Mouse (Mus musculus) hindbrain, embryonic 11.5 days (tissue): Measurements from ENCODE around the gene Gm9918. TPM values are rescaled to one million over a fixed set of nuclear protein-coding genes. Genes with fewer than 3 reads are reported as not detected.
"Not testable (repeated sequence)": the region's sequence is repeated elsewhere in the genome, so short reads cannot be mapped to it uniquely, and the experiment has no call there.

Experiments
- ATAC-seq: fragments of 200-750 bp; cut with Nextera tagmentation; 2 replicates; pipeline ENCODE4 v1.8.0; 2017; ENCODE audit warnings: mild to moderate bottlenecking, moderate TSS enrichment, moderate library complexity; ENCODE audit not compliant: low FRiP score
- DNase-seq: peaks from one replicate; pipeline ENCODE4 v3.0.0-alpha.2; 2015; ENCODE audit warnings: low spot score
- H3K27ac ChIP-seq: fragments of 300-500 bp; sonication (generic); 2 replicates; pipeline ENCODE4 v1.5.1; 2014; ENCODE audit warnings: mild to moderate bottlenecking, low read depth, low read length
- H3K27me3 ChIP-seq: fragments of 300-500 bp; sonication (generic); 2 replicates; pipeline ENCODE4 v1.6.1; 2014; ENCODE audit warnings: mild to moderate bottlenecking, low read length, moderate library complexity, mixed read lengths; ENCODE audit not compliant: control insufficient read depth, insufficient read depth
- H3K36me3 ChIP-seq: fragments of 300-500 bp; sonication (generic); 2 replicates; pipeline ENCODE4 v1.6.1; 2014; ENCODE audit warnings: mild to moderate bottlenecking, low read length, moderate library complexity, mixed read lengths; ENCODE audit not compliant: control insufficient read depth, insufficient read depth
- H3K4me1 ChIP-seq: fragments of 300-500 bp; sonication (generic); replicated peaks from 2 replicates; pipeline ENCODE4 v1.6.1; 2014; ENCODE audit warnings: low read length, mixed read lengths; ENCODE audit not compliant: control insufficient read depth, insufficient read depth
- H3K4me2 ChIP-seq: fragments of 300-500 bp; sonication (generic); replicated peaks from 2 replicates; pipeline ENCODE4 v1.6.1; 2014; ENCODE audit warnings: mild to moderate bottlenecking, low read depth, low read length
- H3K4me3 ChIP-seq: fragments of 300-500 bp; sonication (generic); 2 replicates; pipeline ENCODE4 v1.5.1; 2014; ENCODE audit warnings: low read depth, low read length
- H3K9ac ChIP-seq: fragments of 300-500 bp; sonication (generic); 2 replicates; pipeline ENCODE4 v1.6.1; 2014; ENCODE audit warnings: low read depth, low read length
- H3K9me3 ChIP-seq: fragments of 300-500 bp; sonication (generic); 2 replicates; pipeline ENCODE4 v1.6.1; 2016; ENCODE audit warnings: low read length; ENCODE audit not compliant: control insufficient read depth
- WGBS: fragments of 180-500 bp; shearing (Covaris S2); extraction: QIAGEN DNeasy Blood & Tissue Kit; methylation state at CpG from one replicate; pipeline ENCODE4 v1.1.7; 2014; 5-methylcytosine and 5-hydroxymethylcytosine counted together
- polyA plus RNA-seq: library from polyadenylated mRNA; unstranded; fragments of >200 nt; fragmentation: Nextera tagmentation; extraction: Ambion mirVana; gene quantifications from 2 replicates; pipeline ENCODE4 v1.2.1, GENCODE M21; 2014

The Gm9918 gene
- polyA plus RNA-seq: 0.15 TPM in 2 replicates

DNA sequence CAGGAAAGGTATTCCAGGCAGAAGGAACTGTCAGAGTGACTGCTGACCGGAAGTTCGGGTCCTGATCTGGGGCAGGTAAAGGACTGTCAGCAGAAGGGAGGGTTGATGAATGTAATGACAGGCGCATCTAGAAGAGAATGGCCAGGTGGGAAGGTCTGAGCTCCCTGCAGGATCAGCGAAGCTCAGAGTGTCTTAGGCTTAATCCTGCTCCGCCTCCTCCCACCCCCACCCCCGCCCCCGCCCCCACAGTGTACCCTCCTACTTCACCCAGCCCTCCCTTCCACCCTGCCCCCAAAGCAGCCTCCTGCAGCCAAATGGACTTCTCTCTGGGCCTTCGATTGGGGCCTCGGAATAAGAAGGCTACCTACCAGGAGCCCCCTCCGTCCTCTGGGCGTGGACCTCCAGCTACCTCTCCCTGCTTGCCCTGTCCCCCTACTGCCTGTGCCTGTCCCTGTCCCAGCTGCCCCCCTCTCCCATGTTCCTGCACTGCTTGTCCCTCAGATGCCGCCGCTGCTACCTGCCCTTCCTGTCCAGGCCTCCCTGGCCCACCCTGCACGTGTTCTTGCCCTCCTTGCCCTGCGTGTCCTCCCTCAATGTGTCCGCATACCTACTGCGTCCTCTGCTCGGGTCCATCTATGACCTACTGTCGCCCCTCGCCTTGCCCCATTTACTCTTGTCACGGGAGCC lies at the start of gene Gm9918:
TSS of gene Gm9918 (plus strand) at position 290 of the 687 bp plus-strand sequence.
- ATAC-seq: no peak
- WGBS: 6% methylated on average over 20 of the region's 21 CpGs
- H3K27ac ChIP-seq: no peak within 1 kb of the TSS
- DNase-seq: peak; percentile 16
- H3K4me2 ChIP-seq: peak within 1 kb of the TSS; percentile 24
- H3K4me1 ChIP-seq: no peaks in the 10 kb centered on the region
- H3K9me3 ChIP-seq: no peaks in the 10 kb centered on the region
- H3K9ac ChIP-seq: no peak within 1 kb of the TSS
- peaks cover 7% of the 10 kb centered on the region; the same call in 1 of the 2 replicates for H3K27me3 ChIP-seq
- no peaks in the 10 kb centered on the region for H3K36me3 ChIP-seq
- 0 out of 2 replicates have a peak within 1 kb of the TSS, but pooled peaks have one; percentile 4 for H3K4me3 ChIP-seq

DNA sequence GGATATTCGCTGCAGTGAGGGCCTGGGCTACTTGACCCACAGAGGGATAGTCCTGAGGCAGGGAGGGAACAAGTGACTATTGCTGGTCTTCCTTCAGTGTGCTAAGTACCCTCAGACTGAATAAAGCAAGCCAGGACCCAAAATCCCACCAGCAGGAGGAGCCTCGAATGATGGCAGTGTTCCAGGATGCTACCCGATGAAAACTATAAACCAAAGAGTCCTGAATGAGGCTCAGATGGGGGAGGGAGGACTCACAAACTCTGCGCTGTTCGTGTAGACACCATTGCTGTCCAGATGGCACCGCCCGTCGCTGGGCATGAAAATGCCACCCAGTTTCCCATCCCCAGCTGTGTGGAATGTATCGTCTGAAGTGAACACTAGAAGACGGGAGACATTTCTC lies 48.0 kb upstream of the Gm9918 start:
- 64% methylated on average over 10 of the region's 10 CpGs for WGBS
- no peak for ATAC-seq

DNA sequence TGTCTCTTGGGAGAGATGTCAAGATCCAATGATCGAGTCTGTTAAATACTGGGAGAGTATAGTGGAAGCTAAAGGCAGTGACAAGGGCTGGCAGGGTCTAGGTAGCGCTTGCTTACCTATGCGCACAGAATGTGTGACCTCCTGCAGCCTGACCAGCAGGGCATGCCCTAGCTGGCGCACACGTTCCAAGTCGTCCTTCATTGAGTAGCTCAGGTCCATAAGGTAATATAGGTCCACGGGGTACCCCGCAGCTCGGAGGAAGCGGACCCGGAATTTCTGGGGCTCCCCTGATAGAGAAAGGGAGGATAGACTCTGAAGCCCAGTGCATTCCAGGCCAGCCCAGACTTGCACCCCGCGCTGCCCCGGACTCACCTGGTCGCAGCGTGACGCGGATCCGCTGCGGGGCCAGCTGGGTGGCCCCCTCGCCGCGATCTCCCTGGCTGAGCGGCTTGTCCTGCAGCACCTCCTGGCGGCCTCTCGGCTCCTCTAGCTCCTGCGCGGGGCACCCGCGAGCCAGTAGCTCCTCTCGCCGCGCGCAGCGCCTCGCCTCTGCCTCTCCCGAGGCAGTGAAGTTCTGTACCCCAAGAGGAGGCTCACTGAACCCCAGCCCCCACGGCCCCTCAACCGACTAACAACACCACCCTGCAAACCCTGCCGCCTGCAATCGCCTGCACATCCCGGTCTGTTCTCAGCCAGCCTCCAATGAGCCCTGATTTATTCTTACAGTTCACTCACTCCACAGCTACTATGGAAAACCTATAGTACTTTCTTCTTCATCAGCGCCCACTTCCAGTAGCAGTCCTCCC lies 46.0 kb upstream of the Gm9918 start:
- Histone ChIP-seq H3K4me1 (no peaks in the 10 kb centered on the region), H3K27me3 (peaks cover 12% of the 10 kb centered on the region), H3K9me3 (no peaks in the 10 kb centered on the region), H3K36me3 (no peaks in the 10 kb centered on the region), H3K4me3 (peak overlapping the region; percentile 31), H3K4me2 (peak overlapping the region; percentile 79), H3K27ac (no peak overlapping the region), H3K9ac (peak overlapping the region; percentile 53)
- DNase-seq (peak; percentile 82), ATAC-seq (peak; percentile 71; the same call in 1 of the 2 replicates)
- 4% methylated on average over 43 of the region's 43 CpGs for WGBS

More for the DNA sequence above, 48.0 kb upstream of the Gm9918 start:
- peaks cover 12% of the 10 kb centered on the region for H3K27me3 ChIP-seq
- H3K27ac ChIP-seq: no peak overlapping the region
- no peak for DNase-seq
- H3K9ac ChIP-seq: no peak overlapping the region
- no peaks in the 10 kb centered on the region for H3K4me1 ChIP-seq
- H3K9me3 ChIP-seq: no peaks in the 10 kb centered on the region
- H3K4me3 ChIP-seq: no peak overlapping the region
- H3K4me2 ChIP-seq: no peak overlapping the region
- H3K36me3 ChIP-seq: no peaks in the 10 kb centered on the region

DNA sequence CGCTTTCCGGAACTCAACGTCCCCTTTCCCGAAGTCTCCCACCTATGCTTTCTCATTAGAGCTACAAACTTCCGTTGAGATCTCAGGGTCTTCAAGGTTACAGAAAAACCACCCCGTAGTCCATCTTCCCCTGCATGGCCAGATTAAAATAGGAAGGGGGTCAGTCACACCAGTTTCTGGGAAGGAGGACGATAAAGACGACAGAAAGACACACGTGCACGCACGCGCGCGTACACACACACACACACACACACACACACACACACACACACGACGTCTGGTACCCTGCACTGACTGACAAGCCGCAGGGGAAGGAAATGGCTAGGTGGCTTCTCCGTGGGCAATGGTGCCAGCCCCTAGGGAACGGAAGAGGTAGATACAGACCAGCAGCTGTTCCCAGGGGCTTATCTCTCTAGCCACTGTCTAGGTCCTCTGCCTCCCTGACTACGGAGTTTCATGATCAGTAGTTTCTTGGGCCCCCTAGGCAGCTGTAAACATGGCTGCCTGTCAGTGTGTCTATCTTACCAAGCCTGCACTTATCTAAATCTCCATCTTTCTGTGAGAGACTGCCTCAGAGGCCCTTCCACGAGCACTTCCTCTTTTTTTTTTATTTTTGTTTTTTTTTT lies 45.3 kb upstream of the Gm9918 start:
- H3K4me3 ChIP-seq: peak overlapping the region; percentile 31
- 21% methylated on average over 20 of the region's 21 CpGs for WGBS
- no peaks in the 10 kb centered on the region for H3K9me3 ChIP-seq
- DNase-seq (no peak), ATAC-seq (no peak)
- H3K36me3 ChIP-seq: no peaks in the 10 kb centered on the region
- H3K9ac ChIP-seq: 0 out of 2 replicates have a peak overlapping the region, but pooled peaks have one; percentile 15
- no peaks in the 10 kb centered on the region for H3K4me1 ChIP-seq
- peaks cover 12% of the 10 kb centered on the region for H3K27me3 ChIP-seq
- H3K27ac ChIP-seq: no peak overlapping the region
- peak overlapping the region; percentile 79 for H3K4me2 ChIP-seq

DNA sequence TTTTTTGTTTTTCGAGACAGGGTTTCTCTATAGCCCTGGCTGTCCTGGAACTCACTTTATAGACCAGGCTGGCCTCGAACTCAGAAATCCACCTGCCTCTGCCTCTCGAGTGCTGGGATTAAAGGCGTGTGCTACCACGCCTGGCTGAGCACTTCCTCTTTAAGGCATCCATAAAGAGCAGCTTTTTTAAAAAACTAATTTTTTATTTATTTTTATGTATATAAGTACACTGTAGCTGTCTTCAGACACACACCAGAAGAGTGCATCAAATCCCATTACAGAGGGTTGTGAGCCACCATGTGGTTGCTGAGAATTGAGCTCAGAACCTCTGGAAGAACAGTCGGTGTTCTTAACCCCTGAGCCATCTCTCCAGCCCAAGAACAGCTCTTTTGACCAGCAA lies 44.7 kb upstream of the Gm9918 start:
- ATAC-seq, H3K36me3 ChIP-seq, H3K9me3 ChIP-seq, DNase-seq, H3K9ac ChIP-seq, H3K27ac ChIP-seq, H3K4me2 ChIP-seq, H3K4me1 ChIP-seq, H3K4me3 ChIP-seq: not testable (repeated sequence)
- 79% methylated on average over 6 of the region's 6 CpGs for WGBS
- H3K27me3 ChIP-seq: peaks cover 12% of the 10 kb centered on the region

DNA sequence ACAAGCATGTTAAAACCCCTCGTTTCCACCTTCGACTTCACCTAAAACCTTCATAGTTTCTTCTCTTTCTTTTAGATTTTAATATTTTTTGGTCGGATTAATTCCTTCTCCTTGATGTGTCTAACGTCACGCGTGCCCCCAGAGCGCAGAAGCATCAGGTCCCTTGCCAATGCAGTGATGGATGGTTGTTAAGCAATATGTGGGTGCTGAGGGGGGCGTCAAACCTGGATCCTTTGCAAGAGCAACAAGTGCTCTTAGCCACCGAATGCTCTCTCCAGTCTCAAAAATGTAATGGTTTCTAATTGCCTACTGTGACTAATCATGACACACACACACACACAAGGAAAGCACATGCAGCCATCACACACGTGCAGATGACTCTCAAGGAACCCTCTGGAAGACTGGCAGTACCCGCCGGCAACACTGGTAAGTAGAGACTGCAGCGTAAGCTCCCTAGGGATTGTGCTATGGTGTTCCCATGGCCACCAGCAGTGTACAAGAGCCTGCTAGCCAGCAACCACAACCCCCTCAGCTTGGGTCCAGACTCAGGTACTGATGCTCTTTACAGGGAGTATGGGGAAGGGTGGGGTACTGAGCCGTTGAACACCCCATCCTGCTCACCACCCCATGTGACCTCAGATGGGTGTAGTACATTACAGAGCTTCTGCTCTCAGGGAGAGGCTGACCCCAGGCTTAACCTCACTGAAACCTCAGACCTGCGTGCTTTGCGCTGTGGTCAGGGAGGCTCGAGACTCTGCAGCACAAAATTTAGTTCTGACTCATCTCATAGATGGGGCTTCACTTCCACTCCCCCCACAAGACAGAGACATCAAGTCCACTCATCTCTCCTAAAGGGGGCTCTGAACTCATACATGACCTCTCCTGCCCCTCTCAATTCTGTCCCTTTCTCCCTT lies 39.7 kb upstream of the Gm9918 start:
- no peaks in the 10 kb centered on the region for H3K4me1 ChIP-seq
- H3K9me3 ChIP-seq: no peaks in the 10 kb centered on the region
- WGBS: 85% methylated on average over 17 of the region's 17 CpGs
- no peak overlapping the region for H3K4me3 ChIP-seq
- no peak overlapping the region for H3K4me2 ChIP-seq
- DNase-seq (no peak), ATAC-seq (no peak)
- H3K9ac ChIP-seq: no peak overlapping the region
- no peaks in the 10 kb centered on the region; the same call in 1 of the 2 replicates for H3K27me3 ChIP-seq
- H3K27ac ChIP-seq: no peak overlapping the region
- no peaks in the 10 kb centered on the region for H3K36me3 ChIP-seq

DNA sequence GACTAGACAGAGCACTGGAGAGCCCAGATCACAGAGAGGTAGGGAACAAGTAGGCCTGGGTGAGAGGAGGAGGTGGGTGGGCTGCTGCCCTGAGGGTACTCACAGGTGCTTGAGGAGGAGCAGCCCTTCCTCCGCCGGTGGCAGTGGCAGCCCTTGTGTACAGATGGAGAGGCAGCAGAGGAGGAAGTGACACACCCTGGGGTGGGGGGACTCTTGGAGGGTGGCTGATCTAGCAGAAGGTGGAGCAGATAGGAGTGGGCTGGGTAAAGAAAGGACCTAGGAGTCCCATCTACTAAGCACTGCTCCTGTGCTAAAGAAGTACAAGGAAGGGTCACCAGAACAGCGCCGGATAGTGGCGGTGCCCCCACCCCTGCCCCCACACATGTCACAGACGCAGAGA lies 38.6 kb upstream of the Gm9918 start, which contains the start of gene Itgb7:
TSS of gene Itgb7 (minus strand) at position 197 of the 400 bp plus-strand sequence.
- no peaks in the 10 kb centered on the region for H3K4me1 ChIP-seq
- no peak within 1 kb of the TSS for H3K27ac ChIP-seq
- H3K4me2 ChIP-seq: no peak within 1 kb of the TSS
- H3K27me3 ChIP-seq: no peaks in the 10 kb centered on the region; the same call in 1 of the 2 replicates
- H3K9ac ChIP-seq: no peak within 1 kb of the TSS
- H3K36me3 ChIP-seq: no peaks in the 10 kb centered on the region
- WGBS: 56% methylated on average over 6 of the region's 6 CpGs
- ATAC-seq: no peak
- H3K9me3 ChIP-seq: no peaks in the 10 kb centered on the region
- no peak for DNase-seq
- no peak within 1 kb of the TSS for H3K4me3 ChIP-seq

DNA sequence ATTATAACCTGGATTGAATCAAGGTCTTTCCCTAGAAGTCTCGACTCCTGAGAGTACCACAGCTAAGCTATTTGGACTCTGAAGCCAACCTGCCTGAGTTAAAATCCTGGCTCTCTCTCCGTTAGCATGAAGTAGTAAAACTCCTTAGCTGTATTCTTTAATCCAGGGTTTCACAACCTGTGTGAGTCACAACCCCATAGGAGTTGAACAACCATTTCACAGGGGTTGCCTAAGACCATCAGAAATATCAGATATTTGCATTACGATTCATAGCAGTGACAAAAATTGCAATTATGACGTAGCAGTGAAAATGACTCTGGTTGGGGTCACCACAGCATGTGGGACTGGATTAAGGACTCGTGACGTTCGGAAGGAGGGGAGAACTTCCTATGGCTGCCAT lies 37.6 kb upstream of the Gm9918 start:
- no peaks in the 10 kb centered on the region for H3K9me3 ChIP-seq
- no peak overlapping the region for H3K4me2 ChIP-seq
- 86% methylated on average over 7 of the region's 7 CpGs for WGBS
- ATAC-seq (no peak), DNase-seq (no peak)
- H3K27ac ChIP-seq: no peak overlapping the region
- no peaks in the 10 kb centered on the region for H3K36me3 ChIP-seq
- no peaks in the 10 kb centered on the region; the same call in 1 of the 2 replicates for H3K27me3 ChIP-seq
- H3K4me1 ChIP-seq: no peaks in the 10 kb centered on the region
- H3K9ac ChIP-seq: no peak overlapping the region
- no peak overlapping the region for H3K4me3 ChIP-seq
